Mouse (Mus musculus) lung, adult 18-20 months (tissue): Measurements from ENCODE around the gene Scamp4.
"Not testable (repeated sequence)": the region's sequence is repeated elsewhere in the genome, so short reads cannot be mapped to it uniquely, and the experiment has no call there.

Source experiments
- DNase-seq, 2 experiments: peaks; one replicate each; pipeline ENCODE4 v3.0.0; 2022; ENCODE audit warnings: mixed read lengths in 2 of 2

Scamp4 gene

GRCm38 (mm10) chr10:80611905-80612304 lies 9.2 kb downstream of the Scamp4 start:
- DNase-seq: no peak

GRCm38 (mm10) chr10:80613821-80614220 lies 11.1 kb downstream of the Scamp4 start:
- no peak for DNase-seq

- no peak for DNase-seq
These were observed 11.7 kb downstream of the Scamp4 start for GRCm38 (mm10) chr10:80614351-80614750.

GRCm38 (mm10) chr10:80618181-80618580 lies 15.5 kb downstream of the Scamp4 start:
- peak; percentile 55 to 59 for DNase-seq

- peak in 1 of 2 experiments; percentile 63 for DNase-seq
These were observed 17.0 kb downstream of the Scamp4 start for GRCm38 (mm10) chr10:80619465-80620244.

GRCm38 (mm10) chr10:80620365-80620764 lies 17.7 kb downstream of the Scamp4 start:
- no peak for DNase-seq

- no peak for DNase-seq
These were observed 18.4 kb downstream of the Scamp4 start for GRCm38 (mm10) chr10:80620796-80621689.

- no peak for DNase-seq
These were observed 18.9 kb downstream of the Scamp4 start for GRCm38 (mm10) chr10:80621690-80621939.

- peak; percentile 99 for DNase-seq
These were observed 19.4 kb downstream of the Scamp4 start for GRCm38 (mm10) chr10:80621940-80622660.

- peak; percentile 46 to 49 for DNase-seq
These were observed 20.2 kb downstream of the Scamp4 start, which contains the start of gene Csnk1g2 for GRCm38 (mm10) chr10:80622661-80623456. Gene Csnk1g2, plus strand, starts transcription at chr10:80622838.

GRCm38 (mm10) chr10:80623457-80624191 lies 21.0 kb downstream of the Scamp4 start:
- DNase-seq: peak; percentile 73 to 75

- no peak for DNase-seq
These were observed 23.1 kb downstream of the Scamp4 start for GRCm38 (mm10) chr10:80625764-80626163.

GRCm38 (mm10) chr10:80627685-80628084 lies 25.0 kb downstream of the Scamp4 start:
- no peak for DNase-seq

GRCm38 (mm10) chr10:80628925-80629324 lies 26.3 kb downstream of the Scamp4 start:
- no peak for DNase-seq

- no peak for DNase-seq
These were observed 32.7 kb downstream of the Scamp4 start for GRCm38 (mm10) chr10:80635345-80635744.

- DNase-seq: no peak
These were observed 44.3 kb downstream of the Scamp4 start for GRCm38 (mm10) chr10:80646936-80647335.

- DNase-seq: not testable (repeated sequence)
These were observed 47.2 kb downstream of the Scamp4 start for GRCm38 (mm10) chr10:80649910-80650309.

GRCm38 (mm10) chr10:80650392-80650791 lies 47.7 kb downstream of the Scamp4 start:
- DNase-seq: no peak

- DNase-seq: no peak
These were observed 50.6 kb downstream of the Scamp4 start for GRCm38 (mm10) chr10:80653156-80653720.

GRCm38 (mm10) chr10:80654866-80655265 lies 52.2 kb downstream of the Scamp4 start:
- DNase-seq: no peak

GRCm38 (mm10) chr10:80655406-80656129 lies 52.9 kb downstream of the Scamp4 start:
- no peak for DNase-seq
